8 mouse cellular contexts compared by ENCODE assay signal in genomic region chr5:66075032-66075488, GRCm38 (mm10).
DNase-seq lines count a peak whose midpoint lies in the region; ATAC-seq lines count a peak whose summit lies in the region.

No protein-coding gene starts in this region.

- H3K27me3 ChIP-seq in limb, embryonic 10.5 days (ENCODE audit: low read depth, poor library complexity, severe bottlenecking), result no peaks in the 10 kb centered on the region
- H3K27me3 ChIP-seq in forebrain, embryonic 15.5 days, result no peaks in the 10 kb centered on the region

- H3K36me3 ChIP-seq in limb, embryonic 10.5 days, result no peaks in the 10 kb centered on the region
- no peaks in the 10 kb centered on the region for H3K36me3 ChIP-seq in forebrain, embryonic 15.5 days

- H3K4me1 ChIP-seq in limb, embryonic 10.5 days, result peaks cover 11% of the 10 kb centered on the region
- no peaks in the 10 kb centered on the region; the same call in 1 of the 2 replicates for H3K4me1 ChIP-seq in forebrain, embryonic 15.5 days

- WGBS in limb, embryonic 10.5 days, result 78% methylated on average over 9 of the region's 9 CpGs
- 91% methylated on average over 9 of the region's 9 CpGs for WGBS in forebrain, embryonic 15.5 days

- H3K9me3 ChIP-seq in limb, embryonic 10.5 days (replicated peaks), result no peaks in the 10 kb centered on the region
- H3K9me3 ChIP-seq in forebrain, embryonic 15.5 days, result no peaks in the 10 kb centered on the region

- ATAC-seq in CD4-positive, CD25-positive, alpha-beta regulatory T cell, adult 4 months, result peak; percentile 95
- ATAC-seq in forebrain, embryonic 15.5 days (replicated peaks), result no peak

- no peak overlapping the region for H3K9ac ChIP-seq in forebrain, embryonic 15.5 days (replicated peaks)

- peak overlapping the region; percentile 27 for H3K27ac ChIP-seq in limb, embryonic 10.5 days
- no peak overlapping the region for H3K27ac ChIP-seq in forebrain, embryonic 15.5 days (replicated peaks)

- peak; percentile 42 for DNase-seq in heart, adult 8-10 months (ENCODE audit: low spot score)
- DNase-seq in limb, embryonic 10.5 days (ENCODE audit: low spot score), result no peak
- DNase-seq in natural killer cell, adult 2 months (ENCODE audit: low spot score in 2 of 2), result peak; percentile 72 to 81
- DNase-seq in adipocyte (ENCODE audit: low spot score), result no peak
- no peak for DNase-seq in cerebellum, postnatal 25 days
- no peak for DNase-seq in right cerebral cortex, postnatal 25 days

- no peak overlapping the region for H3K4me3 ChIP-seq in limb, embryonic 10.5 days
- no peak overlapping the region for H3K4me3 ChIP-seq in forebrain, embryonic 15.5 days

- H3K4me2 ChIP-seq in forebrain, embryonic 15.5 days (replicated peaks), result no peak overlapping the region

Comparison
In these comparisons a context has a peak if more than half of its experiments do, and no peak if none do; other contexts are left out.
1. DNase-seq: peak in heart, adult 8-10 months (single experiment) and natural killer cell, adult 2 months (2 of 2); none in limb, embryonic 10.5 days (single experiment), adipocyte (single experiment), cerebellum, postnatal 25 days (0 of 2) and right cerebral cortex, postnatal 25 days (single experiment).